Mouse (Mus musculus) neural tube, embryonic 14.5 days (tissue): Measurements from ENCODE around the gene Dnase2a. TPM values are rescaled to one million over a fixed set of nuclear protein-coding genes. Genes with fewer than 3 reads are reported as not detected.

Experiments used
- ATAC-seq: fragments of 200-750 bp; cut with Nextera tagmentation; 2 replicates; pipeline ENCODE4 v1.8.0; 2017; ENCODE audit warnings: low read depth, mild to moderate bottlenecking, moderate TSS enrichment, moderate library complexity
- H3K27ac ChIP-seq: fragments of 300-500 bp; sonication (generic); 2 replicates; pipeline ENCODE4 v1.5.1; 2014; ENCODE audit warnings: low read depth, mild to moderate bottlenecking, control low read depth, low read length, moderate library complexity, mixed read lengths
- H3K27me3 ChIP-seq: fragments of 300-500 bp; sonication (generic); 2 replicates; pipeline ENCODE4 v1.6.1; 2014; ENCODE audit warnings: low read length; ENCODE audit not compliant: control insufficient read depth, insufficient read depth
- H3K36me3 ChIP-seq: fragments of 300-500 bp; sonication (generic); 2 replicates; pipeline ENCODE4 v1.6.1; 2014; ENCODE audit warnings: low read length, mixed read lengths; ENCODE audit not compliant: control insufficient read depth, insufficient read depth
- H3K4me1 ChIP-seq: fragments of 300-500 bp; sonication (generic); 2 replicates; pipeline ENCODE4 v1.6.1; 2014; ENCODE audit warnings: low read length; ENCODE audit not compliant: control insufficient read depth, insufficient read depth
- H3K4me2 ChIP-seq: fragments of 300-500 bp; sonication (generic); 2 replicates; pipeline ENCODE4 v1.6.1; 2014; ENCODE audit warnings: mild to moderate bottlenecking, low read depth, low read length, control low read depth
- H3K4me3 ChIP-seq: fragments of 300-500 bp; sonication (generic); 2 replicates; pipeline ENCODE4 v1.5.1; 2014; ENCODE audit warnings: low read depth, low read length, control low read depth, mixed read lengths
- H3K9ac ChIP-seq: fragments of 300-500 bp; sonication (generic); replicated peaks from 2 replicates; pipeline ENCODE4 v1.6.1; 2014; ENCODE audit warnings: low read depth, mild to moderate bottlenecking, control low read depth, low read length, mixed read lengths
- H3K9me3 ChIP-seq: fragments of 300-500 bp; sonication (generic); 2 replicates; pipeline ENCODE4 v1.6.1; 2016; ENCODE audit warnings: low read length; ENCODE audit not compliant: control insufficient read depth
- WGBS: fragments of 180-500 bp; shearing (Covaris S2); extraction: QIAGEN DNeasy Blood & Tissue Kit; methylation state at CpG from one replicate; pipeline ENCODE4 v1.1.7; 2014; 5-methylcytosine and 5-hydroxymethylcytosine counted together
- polyA plus RNA-seq: library from polyadenylated mRNA; unstranded; fragments of >200 nt; fragmentation: Nextera tagmentation; extraction: Ambion mirVana; gene quantifications from 2 replicates; pipeline ENCODE4 v1.2.1, GENCODE M21; 2014

Gene Dnase2a
- polyA plus RNA-seq, 1 experiment from 2014 or later = 5.3 TPM

- no peak overlapping the region for H3K4me3 ChIP-seq
- no peak for ATAC-seq
- H3K27me3 ChIP-seq = no peaks in the 10 kb centered on the region
- no peak overlapping the region for H3K27ac ChIP-seq
- no peak overlapping the region for H3K4me2 ChIP-seq
- H3K9ac ChIP-seq = no peak overlapping the region
- H3K36me3 ChIP-seq = peaks cover 25% of the 10 kb centered on the region
- H3K4me1 ChIP-seq = peaks cover 6% of the 10 kb centered on the region
- no peaks in the 10 kb centered on the region for H3K9me3 ChIP-seq
- WGBS = 86% methylated on average over 3 of the region's 3 CpGs
Measured at GRCm38 (mm10) chr8:84888280-84888679, 20.1 kb upstream of the Dnase2a start.

- no peaks in the 10 kb centered on the region for H3K27me3 ChIP-seq
- H3K27ac ChIP-seq = no peak overlapping the region
- H3K9me3 ChIP-seq = no peaks in the 10 kb centered on the region
- peaks cover 25% of the 10 kb centered on the region for H3K36me3 ChIP-seq
- no peak overlapping the region for H3K9ac ChIP-seq
- no peak overlapping the region for H3K4me2 ChIP-seq
- WGBS = 100% methylated on average over 1 of the region's 1 CpGs
- no peak overlapping the region for H3K4me3 ChIP-seq
- no peak for ATAC-seq
- H3K4me1 ChIP-seq = peaks cover 9% of the 10 kb centered on the region
Measured at GRCm38 (mm10) chr8:84889141-84889540, 19.2 kb upstream of the Dnase2a start.

- Histone ChIP-seq H3K36me3 (peaks cover 9% of the 10 kb centered on the region), H3K27me3 (no peaks in the 10 kb centered on the region), H3K27ac (no peak overlapping the region), H3K4me3 (peak overlapping the region; percentile 61), H3K4me1 (peaks cover 10% of the 10 kb centered on the region), H3K9ac (peak overlapping the region; percentile 63), H3K9me3 (no peaks in the 10 kb centered on the region), H3K4me2 (peak overlapping the region; percentile 75)
- 12% methylated on average over 31 of the region's 31 CpGs for WGBS
- peak; percentile 50 for ATAC-seq
Measured at GRCm38 (mm10) chr8:84892993-84893708, 15.2 kb upstream of the Dnase2a start.

- Histone ChIP-seq H3K4me3 (peak within 1 kb of the TSS; percentile 61), H3K9me3 (no peaks in the 10 kb centered on the region), H3K36me3 (peaks cover 7% of the 10 kb centered on the region), H3K4me1 (peaks cover 10% of the 10 kb centered on the region), H3K4me2 (peak within 1 kb of the TSS; percentile 75), H3K27me3 (no peaks in the 10 kb centered on the region), H3K9ac (peak within 1 kb of the TSS; percentile 63), H3K27ac (no peak within 1 kb of the TSS)
- peak; percentile 99 for ATAC-seq
- 0% methylated on average over 11 of the region's 11 CpGs for WGBS
Measured at GRCm38 (mm10) chr8:84893709-84894134, 14.6 kb upstream of the Dnase2a start, which contains the start of gene Gcdh. TSS of gene Gcdh (minus strand) at chr8:84893921.

GRCm38 (mm10) chr8:84895963-84896362 lies 12.4 kb upstream of the Dnase2a start:
- H3K9ac ChIP-seq = no peak overlapping the region
- peaks cover 10% of the 10 kb centered on the region for H3K4me1 ChIP-seq
- no peak overlapping the region for H3K4me2 ChIP-seq
- no peak overlapping the region for H3K4me3 ChIP-seq
- H3K27ac ChIP-seq = no peak overlapping the region
- ATAC-seq = no peak
- no peaks in the 10 kb centered on the region for H3K27me3 ChIP-seq
- H3K9me3 ChIP-seq = no peaks in the 10 kb centered on the region
- peaks cover 2% of the 10 kb centered on the region; the same call in 1 of the 2 replicates for H3K36me3 ChIP-seq
- 89% methylated on average over 5 of the region's 5 CpGs for WGBS

GRCm38 (mm10) chr8:84901071-84901470 lies 7.3 kb upstream of the Dnase2a start:
- Histone ChIP-seq H3K9me3 (no peaks in the 10 kb centered on the region), H3K4me2 (no peak overlapping the region), H3K27ac (no peak overlapping the region), H3K9ac (no peak overlapping the region), H3K4me3 (no peak overlapping the region), H3K36me3 (no peaks in the 10 kb centered on the region), H3K4me1 (peaks cover 6% of the 10 kb centered on the region; the same call in 1 of the 2 replicates), H3K27me3 (no peaks in the 10 kb centered on the region)
- 59% methylated on average over 4 of the region's 4 CpGs for WGBS
- no peak for ATAC-seq

- H3K4me2 ChIP-seq = peak within 1 kb of the TSS; percentile 86
- no peaks in the 10 kb centered on the region for H3K36me3 ChIP-seq
- peaks cover 6% of the 10 kb centered on the region; the same call in 1 of the 2 replicates for H3K4me1 ChIP-seq
- H3K9ac ChIP-seq = peak within 1 kb of the TSS; percentile 51; the same call in 1 of the 2 replicates
- WGBS = 76% methylated on average over 3 of the region's 3 CpGs
- H3K27me3 ChIP-seq = no peaks in the 10 kb centered on the region
- H3K9me3 ChIP-seq = no peaks in the 10 kb centered on the region
- H3K4me3 ChIP-seq = peak within 1 kb of the TSS; percentile 38
- no peak for ATAC-seq
- no peak within 1 kb of the TSS for H3K27ac ChIP-seq
Measured at GRCm38 (mm10) chr8:84901752-84902151, 6.6 kb upstream of the Dnase2a start, which contains the start of gene Klf1. TSS of gene Klf1 (plus strand) at chr8:84901928.

- peak overlapping the region; percentile 86 for H3K4me2 ChIP-seq
- H3K36me3 ChIP-seq = no peaks in the 10 kb centered on the region
- H3K9me3 ChIP-seq = no peaks in the 10 kb centered on the region
- H3K4me3 ChIP-seq = peak overlapping the region; percentile 38
- WGBS = 2% methylated on average over 24 of the region's 24 CpGs
- ATAC-seq = no peak
- H3K4me1 ChIP-seq = peaks cover 6% of the 10 kb centered on the region; the same call in 1 of the 2 replicates
- peak overlapping the region; percentile 51; the same call in 1 of the 2 replicates for H3K9ac ChIP-seq
- no peak overlapping the region for H3K27ac ChIP-seq
- no peaks in the 10 kb centered on the region for H3K27me3 ChIP-seq
Measured at GRCm38 (mm10) chr8:84902367-84902919, 5.9 kb upstream of the Dnase2a start.
